Mouse (Mus musculus) midbrain, embryonic 16.5 days (tissue): ENCODE measurements around the gene Nptx2. TPM values are rescaled to one million over a fixed set of nuclear protein-coding genes. Genes with fewer than 3 reads are reported as not detected.

ENCODE experiments used
- ATAC-seq: fragments of 200-750 bp; cut with Nextera tagmentation; 2 replicates; pipeline ENCODE4 v1.8.0; 2017; ENCODE audit warnings: moderate TSS enrichment
- H3K27ac ChIP-seq: fragments of 300-500 bp; sonication (generic); 2 replicates; pipeline ENCODE4 v1.5.1; 2014; ENCODE audit warnings: mild to moderate bottlenecking, low read length, mixed read lengths
- H3K27me3 ChIP-seq: fragments of 300-500 bp; sonication (generic); 2 replicates; pipeline ENCODE4 v1.6.1; 2014; ENCODE audit warnings: low read depth, low read length, mixed read lengths; ENCODE audit not compliant: control insufficient read depth, insufficient read depth
- H3K36me3 ChIP-seq: fragments of 300-500 bp; sonication (generic); 2 replicates; pipeline ENCODE4 v1.6.1; 2014; ENCODE audit warnings: mild to moderate bottlenecking, low read length, moderate library complexity, mixed read lengths; ENCODE audit not compliant: control insufficient read depth, insufficient read depth
- H3K4me1 ChIP-seq: fragments of 300-500 bp; sonication (generic); 2 replicates; pipeline ENCODE4 v1.6.1; 2014; ENCODE audit warnings: mild to moderate bottlenecking, low read length, mixed read lengths; ENCODE audit not compliant: control insufficient read depth, insufficient read depth
- H3K4me2 ChIP-seq: fragments of 300-500 bp; sonication (generic); 2 replicates; pipeline ENCODE4 v1.6.1; 2014; ENCODE audit warnings: mild to moderate bottlenecking, low read length, mixed read lengths
- H3K4me3 ChIP-seq: fragments of 300-500 bp; sonication (generic); 2 replicates; pipeline ENCODE4 v1.5.1; 2014; ENCODE audit warnings: low read depth, mild to moderate bottlenecking, low read length, moderate library complexity, mixed read lengths
- H3K9ac ChIP-seq: fragments of 300-500 bp; sonication (generic); 2 replicates; pipeline ENCODE4 v1.6.1; 2014; ENCODE audit warnings: low read depth, low read length, mixed read lengths
- H3K9me3 ChIP-seq: fragments of 300-500 bp; sonication (generic); replicated peaks from 2 replicates; pipeline ENCODE4 v1.6.1; 2014; ENCODE audit warnings: mild to moderate bottlenecking, low read length, mixed read lengths; ENCODE audit not compliant: control insufficient read depth, poor library complexity, severe bottlenecking
- WGBS: fragments of 180-500 bp; shearing (Covaris S2); extraction: QIAGEN DNeasy Blood & Tissue Kit; methylation state at CpG from one replicate; pipeline ENCODE4 v1.1.7; 2014; 5-methylcytosine and 5-hydroxymethylcytosine counted together
- polyA plus RNA-seq: library from polyadenylated mRNA; unstranded; fragments of >200 nt; fragmentation: Nextera tagmentation; extraction: Ambion mirVana; gene quantifications from 2 replicates; pipeline ENCODE4 v1.2.1, GENCODE M21; 2015

The Nptx2 gene
- polyA plus RNA-seq, 1 experiment from 2014 or later = 6.8 TPM

DNA sequence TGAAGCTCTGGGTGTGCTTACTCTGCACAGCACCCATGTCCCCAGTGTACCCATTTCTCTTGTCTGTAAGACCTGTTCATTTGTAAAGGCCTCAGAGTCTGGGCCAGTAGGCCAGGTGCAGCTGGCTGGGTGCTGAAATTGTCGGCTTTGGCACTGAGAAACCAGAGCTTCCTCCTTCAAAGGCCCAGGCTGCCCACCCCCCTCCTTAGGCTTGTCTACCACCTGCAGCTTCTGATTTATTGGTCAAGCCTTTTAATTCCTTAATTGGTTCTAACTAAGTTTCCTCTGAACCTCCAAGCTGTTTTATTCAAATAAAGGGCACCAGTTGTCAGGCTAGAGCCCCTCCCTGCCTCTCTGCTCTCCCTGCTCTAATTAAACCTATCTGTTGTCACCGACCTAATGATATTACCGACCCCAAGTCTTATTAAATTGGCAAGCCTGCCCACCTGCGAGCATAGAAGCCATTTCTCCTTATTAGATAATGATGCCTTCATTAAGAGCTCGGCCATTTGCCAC is 5.0 kb downstream of the Nptx2 start:
- no peaks in the 10 kb centered on the region for H3K27me3 ChIP-seq
- H3K27ac ChIP-seq = no peak overlapping the region
- ATAC-seq = no peak
- H3K36me3 ChIP-seq = no peaks in the 10 kb centered on the region
- H3K9me3 ChIP-seq = no peaks in the 10 kb centered on the region
- H3K4me1 ChIP-seq = peaks cover 3% of the 10 kb centered on the region; the same call in 1 of the 2 replicates
- H3K4me3 ChIP-seq = no peak overlapping the region
- WGBS = 40% methylated on average over 5 of the region's 5 CpGs
- no peak overlapping the region for H3K9ac ChIP-seq
- no peak overlapping the region for H3K4me2 ChIP-seq

DNA sequence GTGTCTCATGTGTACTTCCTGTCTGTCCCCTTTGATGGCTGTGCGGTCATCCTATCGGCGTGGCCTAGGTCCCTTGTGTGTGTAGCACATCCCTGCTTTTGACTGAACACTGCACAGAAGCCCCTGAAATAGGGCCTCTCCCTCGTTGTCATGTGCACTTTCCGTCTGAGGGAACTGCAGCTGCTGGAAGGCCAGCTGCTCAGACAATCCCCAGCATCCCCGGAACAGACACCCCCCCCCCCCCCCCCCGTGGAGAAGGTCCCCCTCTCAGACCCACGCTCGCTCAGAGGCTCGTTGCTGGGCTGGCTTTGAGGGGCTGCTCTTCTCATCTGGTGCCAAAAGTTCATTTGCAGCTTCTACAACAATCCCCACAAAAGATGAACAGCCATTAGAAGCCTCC is 11.0 kb downstream of the Nptx2 start:
- H3K4me1 ChIP-seq = peaks cover 12% of the 10 kb centered on the region
- H3K9me3 ChIP-seq = no peaks in the 10 kb centered on the region
- no peak overlapping the region for H3K4me2 ChIP-seq
- 12% methylated on average over 6 of the region's 10 CpGs for WGBS
- H3K36me3 ChIP-seq = no peaks in the 10 kb centered on the region
- H3K27ac ChIP-seq = 0 out of 2 replicates have a peak overlapping the region, but pooled peaks have one; percentile 10
- no peaks in the 10 kb centered on the region for H3K27me3 ChIP-seq
- ATAC-seq = peak; percentile 46; the same call in 1 of the 2 replicates
- H3K9ac ChIP-seq = no peak overlapping the region
- H3K4me3 ChIP-seq = no peak overlapping the region

DNA sequence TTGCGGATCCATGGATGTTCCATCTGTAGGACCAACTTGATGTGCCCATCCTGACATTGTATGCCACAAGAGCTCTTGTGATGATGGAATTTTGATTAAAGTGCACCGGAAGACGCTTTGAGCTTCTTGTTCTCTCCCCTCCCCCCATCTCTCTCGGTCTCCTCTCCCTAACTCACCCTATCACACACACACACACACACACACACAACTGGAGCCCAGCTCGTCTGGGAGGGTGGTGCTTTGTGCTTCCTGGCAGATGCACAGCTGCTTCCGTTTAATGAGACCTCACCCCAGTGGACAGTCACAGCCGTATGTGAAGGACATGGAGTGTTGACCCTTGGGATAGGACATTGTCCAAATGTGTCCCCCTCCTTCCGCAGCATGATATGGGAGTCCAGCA is 11.7 kb downstream of the Nptx2 start:
- 33% methylated on average over 8 of the region's 8 CpGs for WGBS

DNA sequence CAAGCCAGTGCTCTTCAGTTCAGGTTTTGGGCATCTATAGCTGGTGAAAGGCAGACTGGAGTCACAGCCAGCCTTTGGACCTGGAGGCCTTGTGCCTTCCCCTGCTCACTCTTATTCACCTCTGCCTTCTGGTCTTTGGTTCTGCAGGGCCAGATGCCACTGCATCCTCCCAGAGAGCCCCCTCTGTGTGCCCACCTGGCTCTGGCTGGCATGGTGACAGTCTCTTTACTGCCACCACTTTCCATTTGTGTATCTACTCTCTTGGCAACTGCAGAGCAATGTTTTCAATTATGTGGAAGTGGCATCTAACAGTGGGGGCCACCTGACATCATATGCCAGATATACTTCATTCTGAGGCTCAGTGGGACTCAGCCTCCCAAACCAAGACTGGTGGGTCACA is 12.8 kb downstream of the Nptx2 start:
- no peak for ATAC-seq
- Histone ChIP-seq H3K36me3 (no peaks in the 10 kb centered on the region), H3K4me1 (peaks cover 12% of the 10 kb centered on the region), H3K4me3 (no peak overlapping the region), H3K9ac (no peak overlapping the region), H3K27ac (no peak overlapping the region), H3K27me3 (no peaks in the 10 kb centered on the region), H3K4me2 (no peak overlapping the region), H3K9me3 (no peaks in the 10 kb centered on the region)

More for the DNA sequence above, 11.7 kb downstream of the Nptx2 start:
- peaks cover 12% of the 10 kb centered on the region for H3K4me1 ChIP-seq
- no peak for ATAC-seq
- H3K27ac ChIP-seq = peak overlapping the region; percentile 28; the same call in 1 of the 2 replicates
- H3K27me3 ChIP-seq = no peaks in the 10 kb centered on the region
- H3K9ac ChIP-seq = no peak overlapping the region
- H3K4me3 ChIP-seq = no peak overlapping the region
- H3K4me2 ChIP-seq = no peak overlapping the region
- H3K9me3 ChIP-seq = no peaks in the 10 kb centered on the region
- no peaks in the 10 kb centered on the region for H3K36me3 ChIP-seq

DNA sequence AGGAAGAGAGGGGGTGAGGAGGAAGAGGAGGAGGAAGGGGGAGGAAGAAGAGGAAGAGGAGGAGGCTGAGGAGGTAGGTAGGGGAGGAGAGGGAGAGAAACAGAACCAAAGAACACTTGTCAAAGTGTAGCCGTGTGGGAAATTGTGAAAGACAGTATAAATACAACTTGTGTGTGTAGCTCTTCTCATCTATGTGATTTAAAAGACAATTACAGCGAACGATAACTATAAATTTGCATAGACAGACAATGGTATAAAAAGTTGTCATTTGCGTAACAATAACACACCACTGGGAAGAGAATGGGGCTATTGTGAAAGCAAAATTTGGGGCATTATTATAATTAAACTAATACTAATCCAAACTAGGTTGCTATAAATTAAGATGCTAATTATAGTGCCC is 20.0 kb downstream of the Nptx2 start:
- Histone ChIP-seq H3K9me3 (no peaks in the 10 kb centered on the region), H3K27me3 (no peaks in the 10 kb centered on the region), H3K27ac (no peak overlapping the region), H3K9ac (no peak overlapping the region), H3K36me3 (no peaks in the 10 kb centered on the region), H3K4me3 (no peak overlapping the region), H3K4me1 (no peaks in the 10 kb centered on the region), H3K4me2 (no peak overlapping the region)
- no peak for ATAC-seq
- 68% methylated on average over 4 of the region's 4 CpGs for WGBS

DNA sequence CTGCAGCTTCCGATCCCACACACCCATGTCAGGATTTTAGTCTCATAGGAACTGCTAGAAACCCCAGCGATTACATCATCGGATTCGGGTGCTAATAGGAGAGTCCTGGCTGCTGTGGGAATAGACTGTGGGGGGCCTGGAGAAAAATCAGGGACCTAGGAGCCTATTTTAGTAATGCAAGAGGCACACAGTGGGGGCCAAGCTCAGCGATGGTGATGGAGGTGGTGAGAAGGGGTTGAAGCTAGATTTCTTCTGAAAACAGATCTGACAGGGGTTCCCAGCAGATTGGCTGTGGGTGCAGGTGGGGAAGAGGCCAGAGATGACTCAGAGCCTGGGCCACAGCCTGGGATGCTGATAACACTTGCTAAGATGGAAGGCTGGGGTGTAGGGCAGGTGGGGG is 39.4 kb downstream of the Nptx2 start:
- Histone ChIP-seq H3K9me3 (no peaks in the 10 kb centered on the region; the same call in 1 of the 2 replicates), H3K9ac (no peak overlapping the region), H3K4me2 (no peak overlapping the region), H3K27me3 (no peaks in the 10 kb centered on the region), H3K4me3 (no peak overlapping the region), H3K27ac (no peak overlapping the region), H3K4me1 (no peaks in the 10 kb centered on the region), H3K36me3 (no peaks in the 10 kb centered on the region)
- ATAC-seq = no peak
- WGBS = 91% methylated on average over 5 of the region's 5 CpGs

DNA sequence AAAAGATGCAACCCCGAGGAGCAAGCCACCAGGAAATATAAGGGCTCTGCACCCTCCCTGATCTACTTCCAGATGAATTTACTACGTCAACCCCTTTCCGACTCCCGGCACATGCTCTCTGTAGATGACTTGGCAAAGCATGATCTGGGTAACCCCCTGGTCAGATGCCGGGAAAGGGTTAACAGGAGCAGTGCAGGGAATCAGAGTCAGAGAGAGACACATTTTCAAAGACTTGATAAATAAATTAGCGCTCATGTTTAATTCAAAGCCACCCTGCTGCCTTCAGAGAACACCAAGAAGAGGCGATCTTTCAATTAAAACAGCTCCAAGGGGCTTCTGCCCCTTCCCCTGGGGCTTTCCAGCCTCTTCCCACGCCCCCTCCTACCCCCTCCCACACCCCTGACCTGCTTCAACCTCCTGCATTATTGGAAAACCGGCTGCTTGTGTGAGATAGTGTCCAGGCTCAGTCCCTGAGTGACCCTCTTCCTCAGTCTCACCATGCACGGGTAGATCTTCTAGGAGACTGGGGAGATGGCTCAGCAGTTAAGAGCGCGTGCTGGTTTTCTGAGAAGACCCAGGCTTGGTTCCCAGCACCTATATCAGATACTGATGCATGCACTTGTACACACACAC is 45.7 kb downstream of the Nptx2 start:
- Histone ChIP-seq H3K4me3 (no peak overlapping the region), H3K27ac (peak overlapping the region; percentile 35; the same call in 1 of the 2 replicates), H3K36me3 (no peaks in the 10 kb centered on the region), H3K27me3 (no peaks in the 10 kb centered on the region), H3K4me1 (peaks cover 7% of the 10 kb centered on the region; the same call in 1 of the 2 replicates), H3K9ac (no peak overlapping the region), H3K4me2 (no peak overlapping the region), H3K9me3 (no peaks in the 10 kb centered on the region; the same call in 1 of the 2 replicates)
- ATAC-seq = peak; percentile 75
- WGBS = 10% methylated on average over 12 of the region's 12 CpGs

DNA sequence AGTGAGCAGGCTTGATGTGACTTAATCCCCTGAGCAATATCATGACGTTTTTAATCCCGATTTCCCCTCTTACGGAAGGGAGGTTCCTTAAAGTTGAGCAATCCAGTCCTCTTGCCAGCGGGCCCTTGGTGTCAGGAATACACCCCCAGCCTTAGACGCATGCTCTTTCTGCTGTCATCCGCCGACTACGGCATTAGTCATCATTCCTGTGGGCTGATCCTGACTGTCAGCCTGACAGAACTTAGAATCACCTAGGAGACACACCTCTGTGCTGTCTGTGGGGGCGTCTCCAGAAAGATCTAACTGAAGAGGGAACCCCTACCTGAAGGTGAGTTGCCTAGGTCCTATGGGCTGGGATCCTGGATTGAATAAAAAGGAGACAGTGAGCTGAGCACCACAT is 49.1 kb downstream of the Nptx2 start:
- Histone ChIP-seq H3K27me3 (no peaks in the 10 kb centered on the region), H3K9me3 (no peaks in the 10 kb centered on the region; the same call in 1 of the 2 replicates), H3K36me3 (no peaks in the 10 kb centered on the region), H3K4me2 (no peak overlapping the region), H3K4me3 (no peak overlapping the region), H3K27ac (no peak overlapping the region), H3K4me1 (peaks cover 7% of the 10 kb centered on the region; the same call in 1 of the 2 replicates), H3K9ac (no peak overlapping the region)
- no peak for ATAC-seq
- 93% methylated on average over 9 of the region's 9 CpGs for WGBS
